Mouse (Mus musculus) thymus, postnatal 14 days (tissue): ENCODE data around the gene Gm38394.

Experiments used
- DNase-seq: peaks from one replicate; pipeline ENCODE4 v3.0.0; 2021

Gene Gm38394

DNA sequence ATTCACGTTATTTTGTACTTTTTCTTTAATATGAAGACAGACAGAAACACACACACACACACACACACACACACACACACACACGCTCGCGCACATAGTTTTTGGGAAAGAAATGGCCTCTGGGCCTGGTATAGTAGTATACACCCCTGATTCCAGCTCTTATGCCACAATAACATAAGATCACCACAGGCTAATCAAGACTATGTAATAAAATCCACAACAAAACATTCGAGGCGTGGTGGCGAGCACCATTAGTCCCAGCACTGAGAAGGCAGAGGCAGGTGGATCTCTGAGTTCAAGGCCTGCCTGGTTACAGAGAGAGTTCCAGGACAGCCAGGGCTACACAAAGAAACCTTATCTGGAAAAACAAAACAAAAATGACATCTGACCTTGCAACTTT, 1.8 kb upstream of the Gm38394 start:
- no peak for DNase-seq

DNA sequence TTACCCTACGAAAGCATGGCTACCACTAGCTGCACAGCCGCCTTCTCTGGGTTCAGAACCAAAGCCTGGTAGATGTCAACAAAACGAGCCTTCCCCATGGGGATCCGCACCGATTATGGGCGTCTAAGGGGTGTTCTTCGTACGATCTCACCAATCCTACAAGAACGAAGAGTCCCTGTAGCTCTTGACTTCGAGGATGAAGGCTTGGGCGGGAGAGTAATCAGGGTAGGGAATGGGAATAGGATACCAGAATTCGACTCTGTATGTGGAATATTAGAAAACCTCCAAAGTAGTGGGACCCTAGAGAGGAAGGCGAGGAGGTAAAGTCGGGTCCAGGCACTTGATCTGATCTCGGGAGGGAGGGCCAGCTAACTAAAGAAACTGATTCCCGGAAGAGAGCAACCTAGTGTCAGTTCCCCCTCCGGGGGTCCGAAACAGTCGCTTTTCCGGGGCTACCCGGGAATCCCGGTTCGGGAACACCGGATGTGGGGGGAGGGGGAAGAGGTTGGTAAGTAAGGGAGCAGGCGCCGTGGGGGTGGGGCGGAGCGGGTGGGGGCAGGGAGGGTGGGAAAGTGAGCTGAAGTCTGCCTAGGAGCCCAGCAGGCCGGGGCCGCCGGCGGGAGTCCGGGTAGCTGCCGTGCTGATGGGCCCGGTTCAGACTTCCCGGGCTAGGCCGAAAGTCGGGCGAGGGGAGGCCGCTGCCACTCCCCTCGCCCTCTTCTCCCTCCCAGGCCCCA, 484 bp downstream of the Gm38394 start, which contains the start of gene Zbed6:
Gene Zbed6, minus strand, starts transcription at position 420 of the 737 bp plus-strand sequence.
- DNase-seq: peak; percentile 77

DNA sequence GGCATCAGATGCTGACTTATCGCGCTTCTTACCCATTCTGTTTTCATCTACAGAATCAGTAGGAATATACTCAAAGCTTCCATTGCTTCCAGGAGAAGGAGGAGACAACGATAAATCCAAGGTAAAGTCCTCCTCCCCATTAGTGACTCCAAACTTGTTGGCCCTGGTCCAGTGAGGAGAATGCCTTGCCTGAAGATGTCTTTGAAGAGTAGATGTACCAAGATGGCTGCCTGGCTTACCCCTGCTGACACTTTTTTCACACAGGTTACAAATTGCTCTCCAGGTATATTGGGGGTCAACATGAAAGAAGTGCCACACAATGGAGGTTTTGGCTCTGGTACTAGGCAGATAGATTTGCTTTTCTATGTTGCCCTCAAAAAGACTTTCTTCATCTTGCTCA, 2.2 kb downstream of the Gm38394 start:
- no peak for DNase-seq

DNA sequence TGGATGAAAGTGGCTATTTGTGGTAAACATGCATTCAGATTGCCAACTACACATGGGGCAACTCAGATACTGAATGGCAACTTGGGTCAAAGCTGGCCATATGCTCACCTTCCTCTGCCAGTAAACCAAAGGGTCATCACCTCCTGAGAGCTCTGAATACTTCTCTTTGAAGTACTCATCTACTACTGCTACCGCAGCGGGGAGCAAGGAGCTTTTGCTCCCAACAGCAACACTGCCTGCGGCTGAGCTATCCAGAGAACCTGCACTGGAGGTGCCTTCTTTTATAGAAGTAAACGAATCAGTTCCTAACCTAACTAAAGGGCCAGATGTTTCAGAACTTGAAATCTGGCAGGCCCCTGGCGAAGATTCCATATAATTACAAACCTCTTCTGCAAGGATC, 4.3 kb downstream of the Gm38394 start:
- DNase-seq: no peak

DNA sequence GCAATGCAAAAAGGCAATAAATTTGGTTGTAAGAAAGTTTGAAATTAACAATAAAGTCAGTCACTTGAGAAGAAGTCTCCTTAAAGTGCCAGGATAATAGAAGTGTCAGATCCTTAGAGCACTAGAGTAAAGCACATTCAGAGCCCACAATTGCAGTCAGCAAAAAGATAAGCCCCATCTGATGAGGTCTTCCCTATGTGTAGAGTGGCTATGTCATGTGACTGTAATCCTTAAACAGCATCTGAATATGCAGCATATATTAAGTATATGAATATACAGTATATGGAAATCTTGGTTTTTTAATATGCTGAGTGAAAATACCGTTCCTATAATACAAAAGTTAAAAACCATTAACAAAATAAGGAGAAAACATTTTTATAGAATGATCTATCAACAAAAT, 8.1 kb downstream of the Gm38394 start:
- no peak for DNase-seq

DNA sequence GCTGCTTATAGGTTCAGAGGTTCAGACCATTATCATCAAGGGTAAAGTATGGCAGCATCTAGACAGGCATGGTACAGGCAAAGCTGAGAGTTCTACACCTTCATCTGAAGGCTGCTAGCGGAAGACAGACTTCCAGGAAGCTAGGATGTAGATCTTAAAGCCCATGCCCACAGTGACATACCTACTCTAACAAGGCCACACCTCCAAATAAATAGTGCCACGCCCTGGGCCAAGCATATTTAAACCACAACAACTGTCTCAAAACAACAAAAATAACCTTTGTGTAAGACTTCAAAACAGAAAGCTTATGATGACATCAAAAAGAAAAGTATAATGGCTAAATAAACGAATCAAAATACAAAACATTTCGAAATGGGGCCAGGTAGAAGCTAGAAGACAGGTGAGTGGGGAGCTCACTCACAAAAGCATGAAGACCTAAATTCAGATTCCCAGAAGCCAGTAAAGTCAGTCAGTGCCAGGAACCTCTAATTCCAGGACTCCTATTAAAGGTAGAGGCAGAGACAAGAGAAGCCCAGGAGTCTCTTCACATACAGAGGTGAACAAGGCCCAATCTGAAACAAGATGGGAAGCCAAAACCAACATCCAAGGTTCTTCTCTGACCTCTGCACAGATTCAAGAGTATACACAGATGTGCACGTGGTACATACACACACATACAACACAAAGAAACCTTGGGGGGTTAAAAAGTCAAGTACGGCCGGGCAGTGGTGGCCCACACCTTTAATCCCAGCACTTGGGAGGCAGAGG, 10.6 kb downstream of the Gm38394 start:
- no peak for DNase-seq

DNA sequence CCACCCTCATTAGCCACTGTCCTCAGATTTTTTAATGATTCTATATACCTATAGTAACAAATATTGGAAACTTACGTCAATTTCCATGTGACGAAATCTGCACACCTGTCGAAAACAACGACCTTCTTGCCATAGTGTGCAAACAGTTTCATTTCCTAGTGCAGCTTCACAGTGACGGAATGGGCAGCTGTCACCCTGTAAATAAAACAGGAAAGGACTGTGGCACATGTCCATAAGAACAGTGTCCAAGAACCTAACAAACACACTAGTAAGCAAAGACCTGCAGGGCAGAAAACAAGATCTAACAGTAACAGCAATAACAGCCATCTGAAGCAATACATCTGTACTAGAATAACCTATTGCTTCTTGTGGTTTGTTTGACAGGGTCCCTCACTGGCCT, 15.5 kb downstream of the Gm38394 start:
- DNase-seq: no peak

DNA sequence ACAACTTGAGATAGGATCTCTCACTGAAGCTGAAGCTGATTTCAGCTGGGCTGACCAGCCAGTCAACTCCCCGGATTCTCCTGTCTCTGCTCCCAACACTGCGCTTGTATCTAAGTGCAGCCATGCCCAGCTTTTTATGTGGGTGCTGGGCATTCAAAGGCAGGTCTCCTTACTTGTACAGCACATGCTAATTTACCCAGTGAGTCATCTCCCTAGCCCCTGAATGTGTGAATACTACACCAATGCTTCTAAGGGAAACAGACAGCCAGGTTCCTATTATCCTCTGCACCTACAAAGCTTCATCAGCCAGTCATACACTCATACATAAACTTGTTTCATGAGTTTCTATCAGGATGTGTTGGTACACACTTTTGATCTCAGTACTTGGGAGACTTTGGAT, 20.0 kb downstream of the Gm38394 start:
- no peak for DNase-seq

DNA sequence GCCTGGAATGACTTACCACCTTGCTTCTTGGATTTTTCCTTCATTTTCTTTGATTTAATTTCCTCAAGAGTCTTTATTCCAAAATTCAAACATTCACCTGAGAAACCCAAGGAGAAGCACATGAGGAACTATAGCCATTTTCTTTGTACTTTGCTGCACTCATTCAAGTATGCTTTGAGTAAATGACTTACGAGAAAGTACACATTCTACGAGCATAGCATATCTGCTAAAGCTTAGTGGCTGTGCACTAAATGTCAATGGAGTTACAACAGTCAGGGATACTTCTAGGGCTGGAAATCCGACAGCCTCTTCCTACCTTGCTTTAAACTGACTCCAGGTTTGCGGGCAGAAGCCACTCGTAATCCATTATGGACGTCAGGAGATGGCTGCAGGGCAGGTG, 22.6 kb downstream of the Gm38394 start:
- DNase-seq: no peak

DNA sequence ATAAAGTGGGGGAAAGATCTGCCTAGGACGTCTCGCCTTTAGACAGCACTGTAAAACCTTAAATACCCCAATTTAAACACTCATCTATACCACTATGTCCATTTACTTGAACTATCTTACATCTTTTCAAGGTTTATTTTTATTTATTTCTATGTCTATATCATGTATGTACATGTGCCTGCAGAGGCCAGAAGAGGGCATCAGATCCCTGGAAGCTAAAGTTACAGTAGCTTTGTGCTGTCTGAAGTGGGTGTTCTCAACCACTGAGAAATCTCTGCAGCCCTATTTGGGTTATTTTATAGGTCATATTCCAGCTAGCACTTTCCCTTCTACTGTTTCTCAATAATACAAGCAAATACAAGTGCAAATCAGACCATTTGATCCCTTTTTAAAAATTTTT, 28.9 kb downstream of the Gm38394 start:
- peak; percentile 10 for DNase-seq

DNA sequence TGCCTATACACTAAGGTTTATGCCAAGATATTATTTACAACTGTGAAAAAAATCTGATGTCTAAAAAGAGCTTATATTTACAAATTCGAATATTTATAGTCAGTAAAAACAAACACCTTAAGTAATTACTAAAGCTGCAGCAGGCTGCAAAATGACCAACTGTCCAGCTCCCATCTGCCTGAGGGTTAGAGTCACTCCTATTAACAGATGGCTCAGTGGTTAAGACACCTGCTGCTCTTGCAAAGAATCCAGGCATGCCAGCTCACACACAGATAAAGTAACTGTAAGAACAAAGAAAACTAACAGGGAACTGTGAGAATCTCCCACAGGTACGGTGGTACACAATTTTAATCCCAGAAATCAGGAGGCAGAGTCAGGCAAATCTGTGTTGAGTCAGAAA, 36.1 kb downstream of the Gm38394 start:
- DNase-seq: no peak

DNA sequence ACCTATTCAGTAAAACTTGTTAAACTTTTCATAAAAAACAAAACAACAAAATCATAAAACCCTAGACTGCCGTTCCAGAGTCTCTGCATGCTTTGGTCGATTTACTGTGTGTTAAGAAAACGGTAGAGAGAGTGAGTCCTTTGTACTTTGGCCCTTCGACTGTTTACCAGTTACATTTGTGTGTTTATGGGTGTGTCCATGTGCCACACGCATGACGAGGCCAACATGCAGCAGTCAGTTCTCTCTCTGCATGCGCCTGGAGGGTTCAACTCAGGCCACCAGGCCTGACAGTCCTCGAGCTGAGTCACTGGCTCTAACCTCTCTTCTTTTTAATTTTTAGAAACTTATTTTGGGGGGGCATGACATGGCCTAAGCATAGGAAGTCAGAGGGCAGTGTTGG, 42.8 kb downstream of the Gm38394 start:
- DNase-seq: no peak

DNA sequence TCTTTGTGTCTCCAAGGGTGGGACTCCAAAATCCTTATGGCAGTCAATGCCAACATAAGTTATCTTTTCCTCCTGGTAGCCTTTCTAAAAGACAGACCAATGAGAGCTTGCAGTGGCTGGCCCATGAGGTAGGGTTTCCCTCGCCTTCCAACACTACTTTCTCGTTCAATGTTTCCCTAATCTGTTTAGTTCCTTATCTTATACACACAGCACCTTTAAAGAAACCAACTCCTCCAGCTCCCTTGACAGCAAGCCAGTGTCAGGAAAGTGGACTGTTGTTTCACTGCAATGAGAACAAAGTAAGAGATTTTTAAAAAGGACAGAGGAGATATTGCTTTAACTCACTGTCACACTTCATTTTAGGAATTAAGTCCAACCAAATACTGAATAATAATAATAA, 43.2 kb downstream of the Gm38394 start:
- no peak for DNase-seq

DNA sequence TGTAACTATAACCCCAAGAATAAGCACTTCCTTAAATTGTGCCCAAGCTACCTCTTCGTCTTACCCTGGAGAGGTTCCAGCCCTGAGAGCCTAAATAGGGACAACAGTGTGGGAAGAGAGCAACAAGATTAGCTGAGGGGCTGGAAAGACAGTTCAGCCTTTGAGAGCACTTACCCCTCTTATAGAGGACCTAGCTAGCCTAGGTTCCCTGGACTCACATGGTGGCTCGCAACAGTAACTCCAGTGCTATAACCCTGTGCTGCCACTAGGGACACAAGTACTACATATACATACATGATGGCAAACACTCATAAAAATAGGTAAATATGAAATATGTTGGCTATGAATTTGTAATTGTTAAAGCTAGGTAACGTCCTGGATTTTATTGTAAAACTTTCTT, 47.3 kb downstream of the Gm38394 start:
- peak; percentile 20 for DNase-seq

DNA sequence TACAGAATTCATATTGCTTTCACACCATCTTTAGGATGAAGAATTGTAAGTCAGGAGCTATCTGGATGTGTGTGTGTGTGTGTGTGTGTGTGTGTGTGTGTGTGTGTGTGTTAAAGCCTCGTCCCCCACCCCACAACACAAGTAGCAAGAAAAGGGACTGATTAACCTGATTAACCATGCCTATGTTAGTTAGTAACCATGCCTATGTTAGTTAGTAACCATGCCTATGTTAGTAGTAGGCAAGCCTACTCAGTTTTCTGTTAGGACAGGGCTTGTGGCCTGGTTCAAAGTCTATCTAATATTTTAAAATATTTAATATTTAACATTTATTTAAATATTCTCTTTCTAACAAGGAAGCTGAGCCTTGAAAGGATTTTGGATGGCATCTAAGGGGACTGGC, 49.7 kb downstream of the Gm38394 start:
- no peak for DNase-seq

DNA sequence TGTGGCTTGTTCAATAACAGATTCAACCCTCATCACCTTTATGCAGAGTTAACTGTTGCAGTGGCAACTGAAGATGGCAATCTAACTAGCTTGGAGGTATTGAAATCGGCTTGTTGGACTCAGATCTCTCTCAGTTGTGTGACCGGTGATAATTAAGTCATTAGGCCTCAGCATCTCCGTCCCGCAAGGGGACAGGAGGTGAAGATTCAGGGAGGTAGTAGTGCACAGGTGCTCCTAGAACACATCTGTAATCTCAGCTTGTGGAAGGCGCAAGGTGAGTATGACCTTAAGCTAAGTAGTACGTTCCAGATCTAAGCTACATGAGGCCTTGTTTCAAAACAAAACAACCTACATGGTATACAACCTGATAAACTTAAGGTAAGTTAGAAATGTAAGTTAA, 50.5 kb downstream of the Gm38394 start:
- DNase-seq: no peak

DNA sequence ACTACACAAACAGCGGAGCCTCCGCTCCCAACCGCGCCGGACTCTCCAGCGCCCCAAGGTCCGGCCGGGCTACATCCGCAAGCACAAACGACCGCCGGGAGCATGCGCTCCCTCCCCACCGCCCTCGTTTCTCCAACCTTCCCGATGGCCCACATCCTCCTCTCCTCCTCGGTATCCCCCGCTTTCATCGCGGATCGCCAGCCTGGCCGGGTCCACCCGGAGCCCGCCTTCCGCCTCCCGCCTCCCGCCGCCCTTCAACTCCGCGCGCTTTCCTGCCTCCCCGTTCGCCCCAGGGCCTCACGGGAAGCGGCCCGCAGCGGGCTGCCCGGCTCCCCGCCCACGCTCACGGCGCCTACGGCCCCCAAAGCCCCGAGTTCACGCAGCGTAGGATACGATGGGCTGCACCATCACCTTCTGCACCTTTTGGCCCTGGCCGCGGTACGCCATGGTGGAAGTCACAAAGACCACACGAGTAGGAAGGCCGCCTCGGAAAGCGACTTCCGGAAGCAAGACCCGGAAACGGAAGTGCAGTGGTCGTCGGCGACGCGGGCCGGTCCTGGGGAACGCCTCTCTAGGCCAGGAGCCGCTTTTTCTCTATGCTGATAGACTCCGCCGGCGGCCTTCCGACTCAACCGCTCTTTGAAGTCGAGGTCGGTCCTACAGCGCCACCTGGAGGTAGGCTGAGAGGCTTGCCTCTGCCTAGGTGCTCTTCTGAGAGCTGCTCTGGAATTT, 51.2 kb downstream of the Gm38394 start, which contains the start of gene Snrpe:
Gene Snrpe, minus strand, starts transcription at position 521 of the 732 bp plus-strand sequence.
- DNase-seq: peak; percentile 97

DNA sequence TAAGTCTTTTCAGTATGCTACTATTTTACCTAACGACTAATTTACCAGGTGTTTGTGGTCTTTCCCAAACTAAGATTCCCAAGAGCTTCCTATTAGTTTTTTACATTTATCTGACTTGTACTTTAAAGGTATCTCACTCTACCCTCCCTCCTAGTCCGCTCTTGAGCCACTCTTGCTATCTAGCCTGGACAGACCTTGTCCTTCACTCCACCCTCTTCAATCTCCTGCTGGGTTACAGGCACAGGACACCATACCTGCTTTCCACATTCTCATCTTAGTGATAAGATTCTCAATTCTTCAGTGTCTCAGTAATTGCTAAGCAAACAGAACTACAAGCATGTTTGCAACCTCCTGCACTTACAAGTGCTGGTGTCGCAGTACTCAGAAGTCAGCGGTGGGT, 57.9 kb downstream of the Gm38394 start:
- no peak for DNase-seq

DNA sequence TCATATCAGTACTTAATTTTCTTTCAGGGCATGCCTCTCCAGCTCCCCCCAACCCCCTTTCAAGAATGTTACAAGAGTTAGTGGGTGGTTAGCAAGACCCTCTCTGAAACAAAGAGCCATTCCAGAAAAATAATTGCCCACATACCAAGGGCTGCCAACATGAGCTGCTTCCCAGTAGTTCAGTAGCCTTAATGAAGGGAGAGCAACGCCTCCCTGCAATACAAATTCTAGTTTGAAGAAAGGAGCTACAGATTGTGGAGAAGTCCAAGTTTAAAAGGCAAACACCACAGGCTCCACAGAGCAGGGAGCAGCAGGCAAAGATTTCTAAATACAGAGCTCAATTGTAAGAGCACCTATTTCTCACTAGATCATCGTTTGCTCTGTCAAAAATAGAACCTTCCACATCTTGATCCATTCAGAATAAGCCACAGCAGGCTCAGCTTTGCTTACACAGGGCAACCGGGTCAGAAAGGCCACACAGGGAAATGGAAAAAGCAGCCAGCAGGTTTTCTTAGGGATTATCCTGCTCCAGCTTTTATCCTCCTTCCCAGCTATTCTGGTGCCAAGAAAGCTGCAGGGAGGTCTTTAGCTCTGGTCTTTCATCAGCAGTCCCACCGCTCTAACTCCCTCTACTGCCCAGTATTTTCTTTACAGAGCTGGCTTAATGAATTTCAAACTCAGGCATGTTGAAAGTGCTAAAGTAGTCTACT, 64.7 kb downstream of the Gm38394 start:
- no peak for DNase-seq

DNA sequence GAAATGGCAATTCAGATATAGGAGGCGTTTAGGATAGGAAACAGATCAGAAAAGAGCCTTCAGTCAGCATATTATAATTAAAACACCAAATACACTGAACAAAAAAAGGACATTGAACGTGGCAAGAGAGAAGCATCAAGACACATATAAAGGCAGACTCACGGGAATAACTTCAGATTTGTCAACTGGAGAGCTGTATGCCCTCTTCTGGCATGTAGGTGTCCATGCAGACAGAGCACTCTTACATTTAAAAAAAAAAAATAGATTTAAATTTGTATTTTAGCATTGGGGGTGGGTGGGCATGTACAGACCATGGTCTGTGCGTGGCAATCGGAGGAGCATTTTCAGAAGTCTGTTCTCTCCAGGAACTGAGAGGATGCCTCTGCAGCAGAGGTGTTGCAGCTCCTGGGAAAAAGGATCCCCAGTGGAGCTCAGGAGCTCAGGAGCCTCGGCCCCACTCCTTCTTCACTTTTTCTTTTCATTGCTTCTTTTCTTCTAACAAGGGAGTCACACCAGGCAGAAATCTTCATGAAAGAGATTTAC, 75.1 kb downstream of the Gm38394 start:
- DNase-seq: no peak

DNA sequence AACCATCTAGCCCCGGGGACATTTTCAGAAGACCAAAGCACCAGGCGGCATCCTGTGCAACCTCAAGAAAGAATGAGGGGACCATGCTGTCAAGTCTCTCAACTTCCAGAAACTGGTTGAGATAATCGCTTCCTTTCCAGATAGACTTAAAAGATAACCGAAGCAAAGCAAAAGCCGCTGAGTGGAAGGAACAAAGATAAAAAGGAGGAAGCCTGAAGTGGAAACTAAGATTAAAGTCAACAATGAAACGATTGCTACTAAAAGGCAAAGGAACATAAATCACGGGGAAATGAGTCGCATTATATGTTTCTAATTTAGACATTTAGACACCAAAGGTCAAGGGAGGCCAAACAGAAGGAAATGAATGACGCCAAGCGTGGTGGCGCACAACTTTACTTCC, 89.8 kb downstream of the Gm38394 start:
- DNase-seq: no peak
